Mouse (Mus musculus) heart, postnatal 0 days (tissue): Measurements from ENCODE around the gene Ifnb1.

Experiments used
- CTCF ChIP-seq: IDR thresholded peaks from 2 replicates; pipeline ENCODE4 v1.5.1; 2016; ENCODE audit warnings: antibody characterized with exemption, control low read depth, low read depth
- EP300 ChIP-seq: IDR thresholded peaks from 2 replicates; pipeline ENCODE4 v1.6.1; 2016; ENCODE audit warnings: antibody characterized with exemption, low read depth

- TF ChIP-seq CTCF = no peak
- no peak for TF ChIP-seq EP300
These were observed 8.3 kb upstream of the Ifnb1 start for GRCm38 (mm10) chr4:88530892-88531291.
